Mouse (Mus musculus) adrenal gland, adult 10 weeks (tissue): ENCODE results near the gene Vwf. TPM values are rescaled to one million over a fixed set of nuclear protein-coding genes. Genes with fewer than 3 reads are reported as not detected.

Experiments used
- polyA plus RNA-seq: library from polyadenylated mRNA; stranded (reverse); fragments of 350-450 nt; fragmentation: Illumina TruSeq; extraction: RNeasy Lipid Tissue Mini Kit (QIAGEN cat#74804); gene quantifications from one replicate; pipeline ENCODE4 v1.2.3, GENCODE M21; 2014; ENCODE audit warnings: low read depth, low replicate concordance

Vwf gene
- polyA plus RNA-seq, result 0.35 TPM

DNA sequence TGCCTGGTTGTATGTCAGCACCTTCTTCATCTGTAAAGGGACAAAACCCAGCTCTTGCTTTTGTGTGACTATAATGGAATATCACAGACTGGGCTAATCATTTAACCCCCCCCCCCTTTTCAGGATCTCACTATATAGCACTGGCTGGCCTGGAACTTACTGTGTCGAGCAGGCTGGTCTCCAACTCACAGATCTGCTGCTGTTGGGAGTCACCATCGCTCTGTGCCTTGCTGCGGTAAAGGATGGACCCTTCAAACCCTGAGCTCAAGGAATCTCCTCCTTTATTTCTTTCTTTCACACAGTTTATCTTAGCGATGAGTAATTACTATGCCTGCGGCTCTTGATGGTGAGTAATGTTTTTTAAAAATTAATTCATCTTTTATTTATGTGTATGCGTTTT, at the start of gene Vwf:
Gene Vwf (plus strand): TSS at position 301 of the 400 bp plus-strand sequence.

DNA sequence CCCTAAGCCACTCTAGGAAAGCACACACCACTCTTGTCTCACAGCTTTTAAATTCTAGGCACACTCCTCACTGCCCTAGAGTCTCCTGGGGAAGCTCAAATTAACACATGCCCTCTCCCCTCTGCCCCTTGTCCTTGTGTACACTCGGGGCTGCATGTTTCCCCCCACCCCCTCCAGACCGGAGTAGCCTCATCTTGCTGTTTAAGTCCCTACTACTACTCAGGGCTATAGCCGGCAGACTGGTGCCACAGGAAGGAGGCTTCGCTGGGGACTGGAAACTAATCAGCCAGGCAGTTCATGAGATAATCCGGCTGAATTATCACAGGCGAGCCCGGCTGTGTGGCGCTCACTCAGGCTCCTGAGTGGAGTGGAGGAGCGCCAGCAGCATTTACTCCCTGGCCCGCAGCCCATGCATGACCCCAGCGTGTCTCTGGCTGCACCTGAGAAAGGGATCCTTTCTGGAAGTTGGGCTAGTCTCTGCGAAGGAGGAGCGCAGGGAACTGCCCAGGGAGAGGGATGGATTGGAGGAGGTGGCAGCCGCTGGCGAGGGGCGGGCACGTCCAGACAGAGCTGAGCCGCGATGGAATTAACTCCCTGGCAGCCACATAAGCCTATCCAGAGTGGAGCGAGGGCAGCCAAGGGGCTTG, 143.6 kb downstream of the Vwf start, which contains the start of gene Ano2:
Gene Ano2 (plus strand): TSS at position 363 of the 647 bp plus-strand sequence.

Other genes with a start within 250 kb of the Vwf start
- gene Ltbr, start 232.9 kb upstream of the Vwf start, polyA plus RNA-seq, result 0.99 TPM
- gene Scnn1a, start 226.1 kb upstream of the Vwf start, polyA plus RNA-seq, result 0.23 TPM
- gene Tnfrsf1a, start 197.4 kb upstream of the Vwf start, polyA plus RNA-seq, result 18.2 TPM
- gene Plekhg6, start 166.0 kb upstream of the Vwf start, polyA plus RNA-seq, result not detected
- gene Cd9, start 52.0 kb upstream of the Vwf start, polyA plus RNA-seq, result 158 TPM
- gene Ano2, start 143.6 kb downstream of the Vwf start, polyA plus RNA-seq, result 0.23 TPM